Mouse (Mus musculus) brain, adult 2 months (tissue): ENCODE results near the gene Agtpbp1.

Experiments
- DNase-seq: peaks from one replicate; pipeline ENCODE4 v3.0.0; 2011; ENCODE audit warnings: low read depth, low spot score

The Agtpbp1 gene

GRCm38 (mm10) chr13:59580954-59581353 lies 4.1 kb downstream of the Agtpbp1 start:
- no peak for DNase-seq

DNA sequence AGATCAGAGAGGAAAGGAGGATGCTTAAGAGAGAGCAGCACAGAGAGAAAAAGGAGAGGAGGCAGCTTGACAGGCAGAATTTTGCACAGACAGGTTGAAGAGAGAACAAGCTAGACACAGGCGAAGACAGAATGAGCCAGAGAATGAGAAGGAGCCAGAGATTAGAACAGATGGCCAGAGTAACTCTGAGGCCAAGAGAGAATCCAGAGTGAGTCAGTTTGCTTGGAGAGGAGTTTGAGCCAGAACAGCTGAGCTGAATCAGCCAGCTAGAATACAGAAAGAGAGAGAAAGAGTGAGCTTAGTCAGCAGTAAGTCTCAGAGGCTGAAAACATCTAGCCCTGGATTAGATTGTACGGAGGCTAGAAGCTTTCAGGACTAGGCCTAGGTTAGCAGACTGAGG lies 12.5 kb downstream of the Agtpbp1 start:
- peak; percentile 95 for DNase-seq

DNA sequence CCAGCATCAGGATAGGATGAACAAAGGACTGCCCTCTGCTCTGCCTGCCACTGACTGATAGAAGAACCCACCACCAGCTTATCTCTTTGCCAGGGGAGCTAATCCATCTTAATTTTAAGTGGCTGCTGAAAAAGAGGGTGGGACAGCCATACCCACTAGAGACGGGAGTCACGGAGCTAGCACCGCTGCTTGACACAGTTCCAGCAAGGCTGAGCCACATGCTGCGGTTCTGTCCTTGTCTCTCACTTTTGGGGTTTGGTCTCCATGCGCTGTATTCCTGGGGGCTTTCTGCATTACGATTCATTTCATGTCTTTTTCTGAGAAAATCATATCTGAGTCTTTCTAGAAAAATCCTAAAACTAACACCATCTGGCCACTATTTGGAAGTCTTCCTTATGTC lies 13.9 kb downstream of the Agtpbp1 start:
- no peak for DNase-seq

- peak; percentile 75 for DNase-seq
Measured at GRCm38 (mm10) chr13:59565945-59566520, 19.0 kb downstream of the Agtpbp1 start.

- no peak for DNase-seq
Measured at GRCm38 (mm10) chr13:59564923-59565322, 20.1 kb downstream of the Agtpbp1 start.

GRCm38 (mm10) chr13:59564505-59564904 lies 20.5 kb downstream of the Agtpbp1 start:
- no peak for DNase-seq

- DNase-seq: no peak
Measured at GRCm38 (mm10) chr13:59562471-59562870, 22.6 kb downstream of the Agtpbp1 start.

DNA sequence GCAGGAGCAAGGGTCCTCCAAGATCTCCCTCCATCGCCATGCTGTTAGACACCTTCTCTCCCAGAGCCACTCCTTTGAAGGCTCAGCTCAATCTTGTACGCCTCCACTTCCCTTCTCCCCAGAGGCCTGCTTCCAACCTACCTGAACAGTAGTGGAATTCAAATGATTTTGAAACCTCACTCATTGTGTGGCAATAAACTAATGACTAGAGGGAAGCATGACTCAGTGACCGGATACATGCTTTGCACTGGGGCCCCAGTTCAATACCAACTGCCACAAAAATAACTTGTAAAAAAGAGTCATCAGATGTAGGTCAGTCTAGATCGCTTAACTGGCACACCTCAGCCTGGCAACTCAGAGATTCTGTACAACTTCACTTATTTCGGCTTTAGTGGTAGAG lies 26.3 kb downstream of the Agtpbp1 start:
- no peak for DNase-seq

DNA sequence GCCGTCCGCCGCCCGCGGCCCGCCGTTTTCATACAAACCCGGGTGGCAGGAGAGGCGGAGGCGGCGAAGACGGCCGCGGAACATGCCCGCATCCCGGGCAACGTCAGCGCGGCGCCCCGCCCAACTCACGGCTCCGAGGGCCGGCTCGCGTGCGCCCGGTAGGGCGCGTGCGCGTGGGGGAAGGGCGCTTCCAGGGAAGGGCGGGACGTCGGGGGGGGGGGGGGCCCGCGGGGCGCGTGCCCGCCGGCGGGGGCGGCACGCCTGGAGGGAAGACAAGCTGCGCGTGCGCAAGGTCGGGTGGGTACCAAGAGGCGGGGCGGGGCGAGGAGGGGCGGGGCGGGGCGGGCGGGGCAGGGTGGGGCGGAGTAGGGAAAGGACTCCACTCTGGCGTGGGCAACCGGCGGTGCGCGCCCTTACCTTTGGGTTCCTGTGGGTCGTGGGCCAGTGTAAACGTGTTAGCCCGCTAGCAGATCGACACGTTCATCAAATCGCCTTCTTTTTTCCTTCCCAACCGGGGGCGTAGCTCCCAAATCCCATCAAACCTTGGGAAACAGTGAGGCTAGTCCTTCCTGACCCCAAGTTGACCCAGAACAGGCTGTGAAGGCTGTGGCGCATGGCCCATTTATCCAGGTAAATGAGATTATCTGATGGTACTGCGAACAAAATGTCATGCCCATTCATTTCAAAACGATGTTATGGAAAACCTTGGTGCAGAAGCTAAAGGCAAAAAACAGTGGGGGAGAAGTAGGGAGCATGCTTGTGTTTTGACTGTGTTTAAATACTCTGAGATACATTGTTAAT lies 27.6 kb downstream of the Agtpbp1 start:
- peak; percentile 96 for DNase-seq

DNA sequence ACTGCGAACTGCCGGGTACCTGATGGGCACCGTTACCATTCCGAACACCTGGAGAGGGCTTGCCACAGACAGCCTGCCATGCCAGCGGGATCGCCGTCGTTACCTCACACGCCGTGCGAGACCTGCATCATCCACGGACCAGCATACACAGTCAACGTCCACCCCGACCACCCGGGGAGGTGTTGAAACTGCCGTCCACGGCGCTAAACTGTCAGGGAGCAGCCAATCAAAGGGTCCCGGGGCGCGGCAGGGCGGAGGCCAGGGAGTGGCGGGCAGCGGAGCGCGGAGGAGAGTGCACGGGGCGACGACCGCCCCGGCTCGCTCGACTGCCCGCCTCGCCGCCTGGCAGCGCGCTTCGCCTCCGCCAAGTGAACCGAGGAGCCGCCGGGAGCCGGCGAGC lies 28.4 kb downstream of the Agtpbp1 start:
- DNase-seq: peak; percentile 65

- DNase-seq: peak; percentile 54
Measured at GRCm38 (mm10) chr13:59555613-59556192, 29.3 kb downstream of the Agtpbp1 start.

- peak; percentile 74 for DNase-seq
Measured at GRCm38 (mm10) chr13:59554772-59555505, 30.1 kb downstream of the Agtpbp1 start.

- DNase-seq: peak; percentile 87
Measured at GRCm38 (mm10) chr13:59552751-59553150, 32.3 kb downstream of the Agtpbp1 start.

GRCm38 (mm10) chr13:59552286-59552685 lies 32.7 kb downstream of the Agtpbp1 start:
- DNase-seq: peak; percentile 42

- DNase-seq: no peak
Measured at GRCm38 (mm10) chr13:59549318-59549798, 35.7 kb downstream of the Agtpbp1 start.

DNA sequence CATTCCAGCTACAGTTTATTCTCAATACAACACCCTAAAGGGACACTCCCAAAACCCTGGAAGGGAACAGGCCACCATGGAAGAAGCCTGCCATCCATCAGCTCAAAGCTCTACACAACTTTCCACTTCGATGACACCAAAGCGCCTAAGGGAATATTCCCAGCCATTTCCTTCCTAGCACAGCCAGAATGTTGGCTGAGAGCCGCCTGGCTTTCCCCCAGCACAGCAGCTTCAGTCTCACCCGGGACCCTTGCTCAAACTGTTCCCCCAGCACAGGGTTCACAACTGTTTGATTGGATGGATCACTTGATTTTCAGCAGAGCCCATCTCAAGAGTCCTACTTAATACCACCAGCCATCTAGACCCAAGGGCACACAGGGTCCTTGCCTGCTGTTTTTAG lies 37.3 kb downstream of the Agtpbp1 start:
- DNase-seq: no peak

- DNase-seq: no peak
Measured at GRCm38 (mm10) chr13:59547091-59547490, 37.9 kb downstream of the Agtpbp1 start.

GRCm38 (mm10) chr13:59542411-59542810 lies 42.6 kb downstream of the Agtpbp1 start:
- no peak for DNase-seq

DNA sequence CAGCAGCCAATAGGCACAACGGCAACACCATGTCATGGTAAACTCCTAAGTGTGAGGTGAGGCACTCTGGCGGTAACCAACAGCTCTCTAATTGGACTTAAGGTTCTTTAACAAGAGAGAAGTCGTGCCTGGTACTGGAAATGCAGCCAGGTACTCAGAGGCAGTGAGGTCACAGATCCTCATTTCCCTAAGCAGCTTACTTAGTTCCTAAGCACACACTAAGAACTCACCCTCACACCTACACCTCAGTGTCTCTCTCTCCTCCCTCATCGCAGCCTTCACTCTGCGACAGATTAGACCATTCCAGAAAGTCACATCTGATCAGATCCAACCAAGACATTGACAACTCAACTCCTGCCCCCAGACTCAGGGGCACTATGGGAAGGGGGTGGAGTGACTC lies 45.0 kb downstream of the Agtpbp1 start:
- DNase-seq: no peak

- DNase-seq: no peak
Measured at GRCm38 (mm10) chr13:59538661-59539060, 46.4 kb downstream of the Agtpbp1 start.

DNA sequence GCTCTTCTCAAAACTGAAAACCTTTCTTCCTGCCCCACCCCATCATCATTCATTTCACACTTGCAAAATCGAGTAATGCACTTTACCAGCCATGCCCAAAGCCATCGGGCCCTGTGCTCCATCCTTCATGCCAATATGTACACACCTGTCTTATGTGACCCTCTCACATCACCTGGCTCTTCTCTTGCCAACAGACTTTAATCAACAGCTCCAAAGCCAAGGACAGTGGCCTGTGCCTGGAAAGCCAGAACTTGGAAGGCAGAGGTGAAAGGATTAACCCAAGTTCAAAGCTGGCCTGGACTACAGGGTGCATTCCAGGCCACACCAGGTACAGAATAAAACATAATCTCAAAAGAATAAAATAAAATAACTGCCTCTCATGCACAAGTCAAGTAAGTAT lies 48.4 kb downstream of the Agtpbp1 start:
- no peak for DNase-seq

- DNase-seq: peak; percentile 81
Measured at GRCm38 (mm10) chr13:59535746-59536145, 49.3 kb downstream of the Agtpbp1 start.
